Mouse (Mus musculus) T-helper 17 cell (primary cell): ENCODE results near the gene Sun1.

Experiments
- in situ Hi-C, 2 experiments: fragments of 300-600 bp; cut with MboI, MseI; formaldehyde crosslinking; loops; 1 replicate in 1 of 2; 2 replicates in 1 of 2; pipeline ENCODE4 v1.15.1; 2025; ENCODE audit warnings: high pct_unique_total_duplicates in 2 of 2

Sun1 gene

GRCm38 (mm10) chr5:139199995-139200769, at the start of gene Sun1:
Sun1 (plus strand) TSS chr5:139200637.
- in situ Hi-C loops, result no loop called here

DNA sequence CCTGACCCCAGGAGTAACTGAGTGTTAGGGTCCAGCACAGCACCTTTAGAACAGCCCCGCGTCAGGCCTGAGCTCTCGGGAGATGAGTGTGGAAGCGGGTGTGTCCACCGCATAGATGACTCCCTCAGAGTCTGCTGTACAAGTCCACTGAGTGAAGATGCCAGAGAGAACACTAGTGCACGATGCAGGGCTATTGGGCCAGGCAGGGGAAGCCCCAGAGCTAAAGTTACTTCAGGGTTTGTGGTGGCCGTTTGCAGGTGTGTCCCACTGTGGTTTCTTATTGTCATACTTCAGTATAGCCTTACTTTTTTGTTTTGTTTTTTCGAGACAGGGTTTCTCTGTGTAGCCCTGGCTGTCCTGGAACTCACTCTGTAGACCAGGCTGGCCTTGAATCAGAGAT, 39.5 kb upstream of the Sun1 start:
- in situ Hi-C loops, result no loop called here

GRCm38 (mm10) chr5:139161632-139162031, 38.8 kb upstream of the Sun1 start:
- in situ Hi-C loops, result no loop called here

GRCm38 (mm10) chr5:139166781-139167361, 33.6 kb upstream of the Sun1 start:
- in situ Hi-C loops, result no loop called here

DNA sequence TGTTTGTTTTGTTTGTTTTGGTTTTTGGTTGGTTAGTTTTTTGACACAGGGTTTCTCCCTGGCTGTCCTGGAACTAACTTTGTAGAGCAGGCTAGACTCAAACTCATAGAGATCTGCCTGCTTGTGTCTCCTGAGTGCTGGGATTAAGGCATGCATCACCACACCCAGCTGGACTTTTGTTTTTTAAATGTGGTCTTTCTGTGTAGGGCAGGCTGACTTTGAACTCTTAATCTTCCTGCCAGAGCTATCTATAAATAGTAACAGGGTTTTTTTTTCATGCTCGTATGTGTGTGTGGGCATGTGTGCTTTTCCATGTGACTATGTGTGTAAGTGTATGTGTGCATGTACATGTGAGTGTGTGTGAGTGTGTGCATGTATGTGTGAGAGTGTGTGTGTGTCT, 32.9 kb upstream of the Sun1 start:
- in situ Hi-C loops, result no loop called here

DNA sequence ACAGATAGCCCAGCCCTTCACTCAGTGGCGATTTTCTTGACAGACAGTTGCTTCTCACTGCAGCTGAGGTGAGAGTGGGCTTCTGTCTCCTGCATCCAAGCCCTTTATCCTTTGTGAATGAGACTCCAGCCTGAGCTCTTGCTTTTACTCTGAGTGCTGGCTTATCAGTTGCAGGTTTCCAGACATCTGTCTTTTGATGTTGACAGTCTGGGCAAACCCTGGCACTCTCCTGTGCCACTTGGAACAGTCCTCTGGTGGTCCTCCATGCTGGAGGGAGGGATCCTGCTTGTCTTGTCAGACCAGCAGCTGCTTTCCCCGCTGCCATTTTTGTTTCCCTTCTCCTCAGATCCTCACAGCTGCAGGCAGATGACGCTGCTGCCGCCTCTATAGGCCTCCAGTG, 28.5 kb upstream of the Sun1 start:
- in situ Hi-C loops, result no loop called here

DNA sequence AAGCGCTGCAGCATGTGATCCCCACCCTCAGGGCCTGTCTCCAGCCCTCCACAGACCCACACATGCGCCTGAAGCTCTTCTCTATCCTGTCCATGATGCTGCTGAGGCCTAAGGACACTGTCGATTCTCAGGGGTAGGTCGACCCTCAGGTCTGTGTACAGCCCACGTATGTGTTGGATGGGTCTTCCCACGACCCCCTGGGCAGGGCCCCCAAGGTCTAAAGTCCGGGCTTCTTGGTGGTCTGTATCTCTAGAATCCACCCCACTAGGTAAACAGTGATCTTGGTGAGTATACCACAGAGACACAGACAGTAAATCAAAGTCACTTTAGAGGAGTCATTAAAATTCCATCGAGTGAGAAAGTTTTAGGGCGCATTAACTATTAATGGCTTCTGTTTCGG, 26.3 kb upstream of the Sun1 start:
- in situ Hi-C loops, result no loop called here

GRCm38 (mm10) chr5:139174556-139175547, 25.6 kb upstream of the Sun1 start:
- in situ Hi-C loops, result loop anchor here (5.0 kb wide), 2 partner anchors 98 to 328 kb away; no protein-coding TSS in a partner anchor

- in situ Hi-C loops, result loop anchor here (5.0 kb wide), 2 partner anchors 102 to 332 kb away; no protein-coding TSS in a partner anchor
Measured at GRCm38 (mm10) chr5:139178895-139179631, 21.4 kb upstream of the Sun1 start.

DNA sequence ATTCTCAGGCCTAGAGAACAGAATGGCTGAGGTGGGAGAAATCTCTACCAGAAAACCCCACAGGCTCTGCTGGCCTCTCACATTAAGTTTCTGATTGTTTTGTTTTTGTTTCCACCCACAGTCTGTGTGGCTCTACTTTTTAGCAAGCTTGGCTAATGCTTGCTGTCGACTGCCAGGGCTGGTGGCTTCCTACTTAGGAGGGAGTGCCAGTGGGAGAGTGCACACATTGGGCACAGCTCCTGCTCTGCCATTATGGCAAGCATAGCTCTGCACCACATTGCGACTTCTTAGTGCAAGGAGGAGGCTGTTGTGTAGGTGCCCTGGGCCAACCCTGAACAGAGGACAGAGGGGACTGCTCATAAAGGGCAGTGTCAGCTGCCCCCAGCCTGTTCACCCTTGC, 17.3 kb upstream of the Sun1 start:
- in situ Hi-C loops, result no loop called here

- in situ Hi-C loops, result no loop called here
Measured at GRCm38 (mm10) chr5:139183601-139184000, 16.8 kb upstream of the Sun1 start.

DNA sequence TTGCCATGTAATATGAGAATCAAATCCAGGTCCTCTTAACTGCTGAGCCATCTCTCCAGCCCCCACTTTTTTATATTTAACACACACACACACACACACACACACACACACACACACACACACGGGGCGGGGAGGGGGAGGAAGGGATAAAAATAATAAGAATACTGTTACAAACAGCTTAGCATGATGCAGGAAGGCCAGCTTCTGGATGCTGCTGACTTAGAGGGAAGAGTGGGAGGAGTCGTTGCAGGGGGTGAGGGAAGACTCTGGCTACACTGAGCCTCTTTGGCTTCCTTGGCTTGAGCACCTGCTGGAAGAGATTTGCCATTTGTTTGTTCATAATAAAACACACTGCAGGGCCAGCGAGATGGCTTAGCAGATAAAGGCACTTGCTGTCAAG, 15.5 kb upstream of the Sun1 start:
- in situ Hi-C loops, result no loop called here

- in situ Hi-C loops, result no loop called here
Measured at GRCm38 (mm10) chr5:139189726-139190125, 10.7 kb upstream of the Sun1 start.

- in situ Hi-C loops, result no loop called here
Measured at GRCm38 (mm10) chr5:139190958-139191357, 9.5 kb upstream of the Sun1 start.

DNA sequence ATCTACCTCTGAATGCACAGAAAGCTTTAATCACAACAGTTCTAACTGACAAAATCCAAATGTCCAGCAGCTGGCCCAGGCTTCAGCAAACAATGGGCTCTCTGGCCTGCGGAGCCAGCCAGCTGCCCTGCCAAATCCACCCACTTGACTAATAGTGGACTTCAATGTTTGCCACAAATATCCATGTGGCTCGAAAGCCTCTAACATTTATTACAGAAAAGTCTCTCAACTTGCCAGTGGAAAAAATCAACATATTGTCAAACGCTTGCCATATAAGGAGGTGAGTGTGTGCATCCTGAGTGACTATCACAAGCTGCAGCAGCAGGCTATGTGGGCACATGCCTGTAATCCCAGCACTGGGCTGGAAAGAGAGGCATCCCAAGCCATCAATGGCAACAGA, 1.7 kb upstream of the Sun1 start:
- in situ Hi-C loops, result no loop called here

DNA sequence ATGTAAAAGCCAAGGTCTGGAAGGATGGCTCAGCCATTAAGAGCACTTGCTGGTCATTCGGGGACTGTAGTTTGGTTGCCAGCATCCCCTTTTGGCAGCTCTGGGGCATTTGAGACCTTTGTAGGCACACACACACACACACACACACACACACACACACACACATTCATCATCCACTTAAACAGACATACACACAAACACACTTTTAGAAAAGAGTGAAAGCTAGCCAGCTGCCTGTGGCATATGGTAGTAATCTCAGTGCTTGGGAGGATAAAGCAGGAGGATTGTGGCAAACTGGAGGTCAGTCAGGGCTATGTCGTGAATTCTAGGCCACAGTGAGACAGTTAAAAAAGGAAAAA, 822 bp upstream of the Sun1 start:
- in situ Hi-C loops, result no loop called here

GRCm38 (mm10) chr5:139200770-139201569, 533 bp downstream of the Sun1 start:
- in situ Hi-C loops, result no loop called here

DNA sequence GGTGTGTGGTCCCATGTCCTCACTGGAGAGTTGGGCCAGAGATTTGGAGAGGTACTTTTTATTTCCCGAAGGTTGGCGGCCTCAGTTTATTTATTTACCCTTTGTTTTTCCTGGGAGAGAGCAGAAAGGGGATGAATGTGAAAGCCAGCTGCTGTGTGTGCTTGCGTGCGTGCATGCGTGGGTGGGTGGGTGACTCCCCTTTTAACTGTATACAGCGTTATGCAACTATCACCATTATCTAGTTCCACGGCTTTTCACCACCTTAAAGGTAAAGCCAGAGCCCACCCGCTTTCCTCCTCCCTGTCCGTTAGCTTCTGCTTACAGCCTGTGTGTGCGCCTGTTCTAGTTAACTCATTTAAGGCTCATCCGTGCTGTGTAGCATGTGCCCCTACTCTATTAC, 1.7 kb downstream of the Sun1 start:
- in situ Hi-C loops, result no loop called here

DNA sequence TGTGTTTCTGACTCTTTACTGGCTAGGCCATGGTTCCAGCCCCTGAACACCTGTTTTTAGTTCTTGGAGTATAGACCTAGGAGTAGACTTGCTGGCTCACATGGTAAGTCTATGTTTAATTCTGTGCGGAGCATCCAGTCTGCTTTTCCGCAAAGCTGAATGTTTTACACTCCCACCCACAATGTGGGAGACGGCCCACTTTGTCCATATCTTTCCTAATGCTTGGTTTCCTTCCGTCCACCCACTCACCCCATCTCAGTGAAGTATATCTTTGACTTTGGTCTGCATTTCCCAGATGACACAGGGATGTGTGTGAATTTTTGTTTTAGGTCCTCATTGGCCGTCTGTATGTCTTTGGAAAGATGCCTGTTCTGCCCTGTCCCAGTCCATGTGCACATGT, 2.9 kb downstream of the Sun1 start:
- in situ Hi-C loops, result no loop called here

DNA sequence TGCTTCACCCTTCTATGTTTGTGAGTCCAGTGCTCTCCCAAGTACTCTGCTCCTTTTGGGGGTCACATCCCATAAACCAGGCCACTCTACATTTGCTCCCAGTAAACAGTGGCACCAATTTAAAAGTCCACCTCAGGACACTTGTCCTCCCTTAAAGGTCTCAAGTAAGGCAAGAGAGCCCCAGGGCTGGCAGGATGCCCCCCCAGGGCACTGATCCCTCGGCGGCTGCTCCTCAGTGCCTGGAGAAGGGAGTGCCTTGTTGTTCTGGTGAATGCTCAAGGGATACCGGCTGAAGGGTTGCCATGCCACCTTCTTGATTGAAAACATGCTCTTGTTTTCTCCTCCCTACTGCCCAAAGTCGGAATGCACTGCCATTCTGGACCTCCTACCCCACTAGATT, 5.6 kb downstream of the Sun1 start:
- in situ Hi-C loops, result no loop called here

GRCm38 (mm10) chr5:139206525-139206924, 6.1 kb downstream of the Sun1 start:
- in situ Hi-C loops, result no loop called here
